Mouse (Mus musculus): ENCODE results near the gene Trim68. TPM values are rescaled to one million over a fixed set of nuclear protein-coding genes. Genes with fewer than 3 reads are reported as not detected.

The Trim68 gene
- 12.8 and 13.6 TPM in 2 replicates for polyA plus RNA-seq (2015; fragmentation: Nextera tagmentation; extraction: Ambion mirVana)

DNA sequence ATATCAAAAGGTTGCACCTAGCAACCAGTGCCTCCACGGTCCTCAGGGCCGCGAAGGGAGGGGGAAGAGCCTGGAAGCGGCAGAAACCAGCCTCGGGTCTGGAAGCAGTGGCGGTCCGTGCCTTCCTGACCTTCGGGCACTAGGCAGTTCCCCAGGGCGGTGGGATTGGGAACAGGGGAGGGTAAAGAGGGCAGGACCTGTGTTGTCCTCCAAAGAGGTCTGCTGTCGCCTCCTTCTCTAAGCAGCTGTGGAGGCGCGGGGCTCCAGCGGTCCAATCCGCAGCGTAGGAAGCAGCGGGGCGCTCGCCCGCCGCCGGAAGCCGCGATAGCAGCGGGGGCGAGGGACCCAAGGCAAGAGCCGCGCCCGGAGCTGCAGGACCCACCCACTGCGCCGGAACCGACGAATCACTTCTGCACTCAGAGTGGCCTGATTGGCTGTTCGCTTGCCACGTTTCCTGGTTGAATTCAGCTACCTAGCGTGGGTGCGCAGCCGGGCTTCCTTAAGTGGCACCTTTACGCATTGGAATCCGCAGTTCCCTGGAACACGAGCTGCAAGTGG is at the start of gene Trim68:
Gene Trim68 (minus strand): TSS at position 384 of the 558 bp plus-strand sequence.
- Histone ChIP-seq H3K27ac (peak within 1 kb of the TSS; percentile 88), H3K4me1 (peaks cover 3% of the 10 kb centered on the region; the same call in 1 of the 2 replicates), H3K27me3 (replicated peaks) (no peaks in the 10 kb centered on the region), H3K9me3 (no peaks in the 10 kb centered on the region), H3K4me3 (replicated peaks) (peak within 1 kb of the TSS; percentile 72), H3K4me2 (peak within 1 kb of the TSS; percentile 72), H3K36me3 (no peaks in the 10 kb centered on the region), H3K9ac (peak within 1 kb of the TSS; percentile 71)
- WGBS: under 1% methylated on average over 40 of the region's 40 CpGs
- ATAC-seq (ENCODE audit: insufficient read depth, low FRiP score, low read depth): peak; percentile 99

GRCm38 (mm10) chr7:102733793-102734192 is 46.7 kb upstream of the Trim68 start:
- WGBS: 14% methylated on average over 1 of the region's 1 CpGs
- no peaks in the 10 kb centered on the region for H3K36me3 ChIP-seq
- no peaks in the 10 kb centered on the region for H3K9me3 ChIP-seq
- H3K4me1 ChIP-seq: no peaks in the 10 kb centered on the region
- no peak overlapping the region for H3K4me2 ChIP-seq
- no peaks in the 10 kb centered on the region for H3K27me3 ChIP-seq (replicated peaks)
- H3K27ac ChIP-seq: no peak overlapping the region
- peak; percentile 43; the same call in 1 of the 2 replicates for ATAC-seq (ENCODE audit: insufficient read depth, low FRiP score, low read depth)
- no peak overlapping the region for H3K4me3 ChIP-seq (replicated peaks)
- H3K9ac ChIP-seq: no peak overlapping the region

DNA sequence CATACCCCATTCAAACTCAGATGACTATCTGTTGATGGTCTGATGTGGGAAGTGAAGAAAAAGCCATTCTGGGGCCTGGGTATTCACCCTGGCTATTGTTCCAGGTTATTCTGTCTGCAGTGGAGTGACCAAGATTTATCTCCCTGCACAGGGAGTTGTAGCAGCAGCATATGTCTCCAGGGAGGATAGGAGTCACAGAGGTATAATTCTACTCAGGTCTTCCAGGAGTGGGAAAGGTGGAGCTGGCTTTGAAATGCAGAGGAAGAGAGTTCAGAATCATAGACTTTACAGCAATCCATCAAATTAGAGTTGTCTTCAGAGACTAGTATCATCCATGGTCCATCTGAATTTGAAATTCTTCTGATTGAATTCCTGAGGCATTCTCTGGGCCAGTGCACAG is 40.3 kb upstream of the Trim68 start, which contains the start of gene Olfr559:
Gene Olfr559 (minus strand): TSS at position 101 of the 400 bp plus-strand sequence.
- H3K27me3 ChIP-seq (replicated peaks): no peaks in the 10 kb centered on the region
- no peak within 1 kb of the TSS for H3K4me3 ChIP-seq (replicated peaks)
- no peak within 1 kb of the TSS for H3K27ac ChIP-seq
- H3K4me1 ChIP-seq: no peaks in the 10 kb centered on the region
- no peaks in the 10 kb centered on the region for H3K9me3 ChIP-seq
- H3K9ac ChIP-seq: no peak within 1 kb of the TSS
- H3K36me3 ChIP-seq: no peaks in the 10 kb centered on the region
- ATAC-seq (ENCODE audit: insufficient read depth, low FRiP score, low read depth): no peak
- H3K4me2 ChIP-seq: no peak within 1 kb of the TSS

DNA sequence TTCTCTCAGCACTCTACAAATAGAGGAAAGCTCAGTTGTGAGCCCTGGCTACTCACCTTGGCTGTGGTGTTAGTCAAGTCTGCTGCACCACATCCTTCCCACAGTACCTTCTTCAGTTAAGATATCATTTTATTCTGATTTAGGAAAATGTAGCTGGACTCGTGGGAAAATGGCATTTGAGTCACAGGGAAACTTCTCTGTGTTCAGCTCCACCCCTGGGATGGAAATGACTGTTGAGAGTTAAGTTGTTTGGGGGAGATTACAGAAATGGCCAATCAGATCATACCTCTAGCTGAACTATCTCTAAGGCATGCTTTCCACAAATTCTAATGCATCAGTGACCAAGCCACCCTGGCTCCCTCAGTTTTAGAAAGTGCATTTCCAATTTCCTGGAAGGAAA is 31.8 kb upstream of the Trim68 start, which contains the start of gene Olfr33:
Gene Olfr33 (minus strand): TSS at position 101 of the 400 bp plus-strand sequence.
- Histone ChIP-seq H3K4me1 (no peaks in the 10 kb centered on the region), H3K9me3 (no peaks in the 10 kb centered on the region), H3K4me2 (no peak within 1 kb of the TSS), H3K27me3 (replicated peaks) (no peaks in the 10 kb centered on the region), H3K27ac (no peak within 1 kb of the TSS), H3K36me3 (no peaks in the 10 kb centered on the region), H3K4me3 (replicated peaks) (no peak within 1 kb of the TSS), H3K9ac (no peak within 1 kb of the TSS)
- 52% methylated on average over 1 of the region's 1 CpGs for WGBS
- ATAC-seq (ENCODE audit: insufficient read depth, low FRiP score, low read depth): no peak

DNA sequence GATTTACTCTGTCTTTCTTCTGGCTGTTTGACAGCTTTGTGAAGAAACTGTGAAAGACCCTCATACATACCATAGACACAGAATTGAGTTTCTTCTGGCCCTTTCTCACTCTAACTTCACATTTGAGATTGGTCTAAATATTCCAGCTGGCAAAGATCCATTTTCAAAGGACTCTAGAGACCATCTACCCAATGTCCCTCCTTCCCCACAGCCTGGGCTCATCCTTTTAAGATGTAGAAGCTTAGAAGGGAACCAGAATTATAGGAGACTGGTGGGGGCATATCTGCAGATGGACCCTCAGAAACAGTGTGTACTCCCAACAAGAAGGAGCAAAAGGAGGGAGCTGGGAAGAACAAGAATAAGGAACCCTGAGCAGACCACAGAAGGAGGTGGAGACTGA is 14.8 kb upstream of the Trim68 start, which contains the start of gene Olfr558:
Gene Olfr558 (plus strand): TSS at position 301 of the 400 bp plus-strand sequence.
- Histone ChIP-seq H3K9ac (no peak within 1 kb of the TSS), H3K36me3 (no peaks in the 10 kb centered on the region), H3K9me3 (no peaks in the 10 kb centered on the region), H3K27ac (no peak within 1 kb of the TSS), H3K4me3 (replicated peaks) (no peak within 1 kb of the TSS), H3K4me2 (no peak within 1 kb of the TSS), H3K4me1 (no peaks in the 10 kb centered on the region), H3K27me3 (replicated peaks) (no peaks in the 10 kb centered on the region)
- ATAC-seq (ENCODE audit: insufficient read depth, low FRiP score, low read depth): no peak

GRCm38 (mm10) chr7:102698461-102698860 is 11.3 kb upstream of the Trim68 start:
- 88% methylated on average over 7 of the region's 7 CpGs for WGBS
- Histone ChIP-seq H3K9ac (no peak overlapping the region), H3K4me1 (no peaks in the 10 kb centered on the region), H3K4me3 (replicated peaks) (no peak overlapping the region), H3K36me3 (no peaks in the 10 kb centered on the region), H3K27ac (no peak overlapping the region), H3K4me2 (no peak overlapping the region), H3K27me3 (replicated peaks) (no peaks in the 10 kb centered on the region), H3K9me3 (no peaks in the 10 kb centered on the region)
- no peak for ATAC-seq (ENCODE audit: insufficient read depth, low FRiP score, low read depth)

DNA sequence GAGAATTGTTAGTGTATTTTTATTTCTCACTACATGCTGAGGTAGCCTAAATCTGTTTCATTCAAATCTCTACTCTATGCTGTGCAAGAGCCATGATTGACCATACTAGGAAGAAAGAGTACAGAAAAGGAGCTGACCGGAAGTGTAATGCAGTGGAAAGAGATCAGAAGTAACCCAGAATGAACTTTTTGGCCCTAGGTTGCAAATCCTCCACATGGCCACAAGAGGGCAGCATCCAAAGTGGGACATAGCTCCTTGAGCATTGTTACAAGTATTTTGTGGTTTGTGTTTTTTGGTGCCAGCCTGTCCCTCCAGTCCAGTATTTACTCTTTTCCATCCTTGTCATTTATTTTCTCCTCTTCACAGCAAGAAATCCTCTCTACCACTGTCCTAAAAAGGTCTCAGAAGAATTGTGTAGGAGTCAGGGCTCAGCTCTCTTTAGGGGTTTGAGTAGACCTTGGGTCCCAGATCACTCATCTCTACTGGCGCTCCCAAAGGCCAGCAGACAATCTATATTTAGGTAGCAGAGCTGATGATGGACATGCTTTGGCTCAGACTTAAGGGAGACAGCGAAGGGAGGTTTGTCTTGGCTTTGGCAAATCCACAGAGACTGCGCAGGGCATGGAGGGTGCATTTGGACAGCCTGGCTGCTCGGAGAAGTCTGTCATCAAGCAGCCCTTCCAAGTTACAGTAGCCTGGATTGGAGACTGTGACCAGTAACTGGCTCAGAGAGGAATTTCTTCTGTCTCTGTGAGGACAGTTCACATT is 8.4 kb upstream of the Trim68 start, which contains the start of gene Olfr557:
Gene Olfr557 (plus strand): TSS at position 553 of the 768 bp plus-strand sequence.
- Histone ChIP-seq H3K4me1 (no peaks in the 10 kb centered on the region), H3K9me3 (no peaks in the 10 kb centered on the region), H3K9ac (no peak within 1 kb of the TSS), H3K36me3 (no peaks in the 10 kb centered on the region), H3K27me3 (replicated peaks) (no peaks in the 10 kb centered on the region), H3K27ac (no peak within 1 kb of the TSS), H3K4me2 (no peak within 1 kb of the TSS), H3K4me3 (replicated peaks) (no peak within 1 kb of the TSS)
- no peak for ATAC-seq (ENCODE audit: insufficient read depth, low FRiP score, low read depth)
- WGBS: 75% methylated on average over 5 of the region's 5 CpGs

- no peak overlapping the region for H3K4me2 ChIP-seq
- 82% methylated on average over 1 of the region's 1 CpGs for WGBS
- no peaks in the 10 kb centered on the region for H3K36me3 ChIP-seq
- H3K9ac ChIP-seq: no peak overlapping the region
- H3K9me3 ChIP-seq: no peaks in the 10 kb centered on the region
- H3K27me3 ChIP-seq (replicated peaks): no peaks in the 10 kb centered on the region
- no peak for ATAC-seq (ENCODE audit: insufficient read depth, low FRiP score, low read depth)
- no peak overlapping the region for H3K4me3 ChIP-seq (replicated peaks)
- no peak overlapping the region for H3K27ac ChIP-seq
- H3K4me1 ChIP-seq: peaks cover 3% of the 10 kb centered on the region; the same call in 1 of the 2 replicates
Observed at GRCm38 (mm10) chr7:102681916-102682315, 5.2 kb downstream of the Trim68 start.

DNA sequence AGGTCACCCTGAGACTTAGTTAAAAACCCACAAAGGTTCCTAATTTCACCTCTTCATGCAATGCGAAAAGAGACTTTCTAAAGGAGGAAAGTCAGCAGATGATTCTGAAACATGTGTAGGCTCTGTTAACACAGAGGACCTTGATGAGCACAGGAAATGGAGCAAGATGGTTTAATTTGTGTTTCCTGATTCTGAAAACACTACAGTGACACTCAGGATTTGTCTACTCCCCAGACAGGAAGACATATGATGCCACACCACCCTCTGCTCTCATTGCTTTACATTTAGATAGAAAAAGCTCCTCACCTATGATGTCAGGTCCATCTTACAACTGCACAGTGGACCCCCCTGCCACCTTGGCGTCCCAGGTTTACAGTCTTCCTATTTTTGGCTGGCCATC is 10.9 kb downstream of the Trim68 start:
- H3K4me2 ChIP-seq: no peak overlapping the region
- no peaks in the 10 kb centered on the region for H3K9me3 ChIP-seq
- no peak overlapping the region for H3K27ac ChIP-seq
- no peak overlapping the region for H3K4me3 ChIP-seq (replicated peaks)
- no peaks in the 10 kb centered on the region for H3K36me3 ChIP-seq
- no peak overlapping the region for H3K9ac ChIP-seq
- WGBS: 78% methylated on average over 2 of the region's 2 CpGs
- H3K4me1 ChIP-seq: no peaks in the 10 kb centered on the region
- ATAC-seq (ENCODE audit: insufficient read depth, low FRiP score, low read depth): no peak
- H3K27me3 ChIP-seq (replicated peaks): no peaks in the 10 kb centered on the region

DNA sequence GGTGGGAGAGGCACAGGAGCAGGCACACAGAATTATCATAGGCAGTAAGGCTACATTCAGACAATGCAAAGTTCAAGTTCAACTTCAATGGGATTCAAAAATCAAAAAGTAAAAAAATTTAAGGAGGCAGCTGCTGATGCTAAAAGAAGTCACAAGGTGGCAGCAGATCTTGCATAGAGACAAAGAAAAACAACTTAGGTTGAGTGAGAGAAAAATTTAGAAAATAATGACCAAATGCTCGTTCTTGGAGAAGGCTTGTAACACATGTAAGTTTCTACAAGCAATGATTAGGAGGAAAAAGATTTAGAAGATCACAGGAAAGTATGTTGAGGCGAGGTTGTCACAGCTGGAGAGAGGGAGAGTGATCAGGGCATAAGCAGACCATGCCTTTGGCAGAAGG is 21.7 kb downstream of the Trim68 start:
- H3K9ac ChIP-seq: no peak overlapping the region
- no peak for ATAC-seq (ENCODE audit: insufficient read depth, low FRiP score, low read depth)
- no peaks in the 10 kb centered on the region for H3K9me3 ChIP-seq
- no peaks in the 10 kb centered on the region for H3K27me3 ChIP-seq (replicated peaks)
- H3K4me2 ChIP-seq: no peak overlapping the region
- H3K36me3 ChIP-seq: no peaks in the 10 kb centered on the region
- H3K27ac ChIP-seq: no peak overlapping the region
- WGBS: 26% methylated on average over 2 of the region's 2 CpGs
- no peaks in the 10 kb centered on the region for H3K4me1 ChIP-seq
- no peak overlapping the region for H3K4me3 ChIP-seq (replicated peaks)

GRCm38 (mm10) chr7:102664599-102664998 is 22.5 kb downstream of the Trim68 start, which contains the start of gene Olfr556:
Gene Olfr556, plus strand, starts transcription at chr7:102664899.
- Histone ChIP-seq H3K9me3 (no peaks in the 10 kb centered on the region), H3K27ac (no peak within 1 kb of the TSS), H3K4me3 (replicated peaks) (no peak within 1 kb of the TSS), H3K9ac (no peak within 1 kb of the TSS), H3K4me1 (no peaks in the 10 kb centered on the region), H3K36me3 (no peaks in the 10 kb centered on the region), H3K4me2 (no peak within 1 kb of the TSS), H3K27me3 (replicated peaks) (no peaks in the 10 kb centered on the region)
- no peak for ATAC-seq (ENCODE audit: insufficient read depth, low FRiP score, low read depth)
- 45% methylated on average over 3 of the region's 3 CpGs for WGBS

DNA sequence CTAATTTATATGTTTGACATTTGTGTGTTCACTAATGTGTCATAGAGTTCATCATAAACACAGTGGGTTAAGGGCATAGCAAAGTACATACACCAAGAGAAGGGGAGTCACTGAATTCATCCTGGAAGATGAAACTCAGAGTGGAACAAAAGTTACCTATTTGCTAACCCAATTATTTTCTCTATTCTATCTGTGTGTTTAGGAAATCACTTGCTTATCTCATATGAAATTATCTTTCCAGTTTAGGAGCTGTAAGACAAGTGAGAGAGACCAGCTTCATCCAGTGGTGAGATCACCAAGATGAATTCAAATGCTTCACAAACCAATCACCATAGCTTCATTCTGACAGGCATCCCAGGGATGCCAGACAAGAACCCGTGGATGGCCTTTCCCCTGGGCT is 28.6 kb downstream of the Trim68 start, which contains the start of gene Olfr555:
Gene Olfr555 (plus strand): TSS at position 301 of the 400 bp plus-strand sequence.
- 95% methylated on average over 1 of the region's 1 CpGs for WGBS
- H3K27me3 ChIP-seq (replicated peaks): no peaks in the 10 kb centered on the region
- no peaks in the 10 kb centered on the region for H3K9me3 ChIP-seq
- H3K36me3 ChIP-seq: no peaks in the 10 kb centered on the region
- H3K4me2 ChIP-seq: no peak within 1 kb of the TSS
- H3K9ac ChIP-seq: no peak within 1 kb of the TSS
- H3K4me1 ChIP-seq: no peaks in the 10 kb centered on the region
- ATAC-seq (ENCODE audit: insufficient read depth, low FRiP score, low read depth): no peak
- H3K4me3 ChIP-seq (replicated peaks): no peak within 1 kb of the TSS
- no peak within 1 kb of the TSS for H3K27ac ChIP-seq

Data from stomach, embryonic 15.5 days (tissue).